Mouse (Mus musculus) ES-Bruce4 (cell line): ENCODE measurements around the gene Clstn3.

ENCODE experiments used
- CTCF ChIP-seq: IDR thresholded peaks from one replicate; pipeline ENCODE4 v1.8.1; 2011; ENCODE audit warnings: low read depth, low read length
- POLR2A ChIP-seq: IDR thresholded peaks from one replicate; pipeline ENCODE4 v1.8.1; 2011; ENCODE audit warnings: low read length; ENCODE audit not compliant: insufficient read depth

- no peak for TF ChIP-seq CTCF
- TF ChIP-seq POLR2A: no peak
Measured at GRCm38 (mm10) chr6:124413770-124414149, 50.8 kb downstream of the Clstn3 start.
